Mouse (Mus musculus) heart, postnatal 0 days (tissue): ENCODE results near the gene Sez6l.

Source experiments
- CTCF ChIP-seq: IDR thresholded peaks from 2 replicates; pipeline ENCODE4 v1.5.1; 2016; ENCODE audit warnings: antibody characterized with exemption, control low read depth, low read depth
- EP300 ChIP-seq: IDR thresholded peaks from 2 replicates; pipeline ENCODE4 v1.6.1; 2016; ENCODE audit warnings: antibody characterized with exemption, low read depth

- TF ChIP-seq CTCF (no peak), EP300 (no peak)
Measured at GRCm38 (mm10) chr5:112617602-112618247, 40.7 kb upstream of the Sez6l start.
